Mouse (Mus musculus) urinary bladder, postnatal 10 days (tissue): ENCODE measurements around the gene Epop.

ENCODE experiments used
- DNase-seq: peaks from one replicate; pipeline ENCODE4 v3.0.0; 2022; ENCODE audit warnings: low spot score

The Epop gene

GRCm38 (mm10) chr11:97590227-97590960 lies 39.1 kb downstream of the Epop start:
- DNase-seq: no peak

GRCm38 (mm10) chr11:97589216-97589615 lies 40.3 kb downstream of the Epop start:
- no peak for DNase-seq

- DNase-seq: no peak
Observed at GRCm38 (mm10) chr11:97585932-97586331, 43.6 kb downstream of the Epop start.

- no peak for DNase-seq
Observed at GRCm38 (mm10) chr11:97584476-97584875, 45.0 kb downstream of the Epop start.

- DNase-seq: no peak
Observed at GRCm38 (mm10) chr11:97579088-97579857, 50.2 kb downstream of the Epop start.

- DNase-seq: no peak
Observed at GRCm38 (mm10) chr11:97578286-97578685, 51.2 kb downstream of the Epop start.
